Mouse (Mus musculus): ENCODE measurements at regions not wholly inside any gene's neighbourhood (a gene's known extent, or its start where the extent isn't known, plus 50 kb on each side); places are given as distances from the start of the nearest gene placed in this dataset.

GRCm38 (mm10) chr9:25400647-25401335 lies 80.6 kb upstream of the Eepd1 start:
- no peak for TF ChIP-seq CTCF (IDR thresholded peaks at IDR 0.05; ENCODE audit: low read depth)
- H3K9me3 ChIP-seq (ENCODE audit: low read length) = no peaks in the 10 kb centered on the region
- no peak for DNase-seq
- 35% methylated on average over 9 of the region's 9 CpGs for WGBS
- H3K27ac ChIP-seq (ENCODE audit: low read depth, low read length) = no peak overlapping the region
- ATAC-seq = peak; percentile 85
- no peak overlapping the region for H3K4me3 ChIP-seq (ENCODE audit: low read depth, low read length)
- no peaks in the 10 kb centered on the region for H3K4me1 ChIP-seq (ENCODE audit: insufficient read depth)
- H3K27me3 ChIP-seq (ENCODE audit: insufficient read depth, low read length) = no peaks in the 10 kb centered on the region
- no peak overlapping the region for H3K4me2 ChIP-seq (ENCODE audit: low read depth)
- no peaks in the 10 kb centered on the region for H3K36me3 ChIP-seq (ENCODE audit: insufficient read depth)
- H3K9ac ChIP-seq = no peak overlapping the region

- Histone ChIP-seq H3K9me3 (ENCODE audit: low read length) (no peaks in the 10 kb centered on the region), H3K4me1 (ENCODE audit: insufficient read depth) (no peaks in the 10 kb centered on the region), H3K4me2 (ENCODE audit: low read depth) (no peak overlapping the region), H3K9ac (no peak overlapping the region), H3K27me3 (ENCODE audit: insufficient read depth, low read length) (no peaks in the 10 kb centered on the region), H3K4me3 (ENCODE audit: low read depth, low read length) (no peak overlapping the region), H3K36me3 (ENCODE audit: insufficient read depth) (no peaks in the 10 kb centered on the region), H3K27ac (ENCODE audit: low read depth, low read length) (no peak overlapping the region)
- no peak for TF ChIP-seq CTCF (IDR thresholded peaks at IDR 0.05; ENCODE audit: low read depth)
- 96% methylated on average over 4 of the region's 4 CpGs for WGBS
- no peak for DNase-seq
- no peak for ATAC-seq
These were observed 75.5 kb upstream of the Eepd1 start for GRCm38 (mm10) chr9:25405848-25406247.

GRCm38 (mm10) chr9:25408518-25408917 lies 72.8 kb upstream of the Eepd1 start:
- ATAC-seq (no peak), DNase-seq (no peak)
- WGBS = 88% methylated on average over 3 of the region's 3 CpGs
- Histone ChIP-seq H3K27ac (ENCODE audit: low read depth, low read length) (no peak overlapping the region), H3K27me3 (ENCODE audit: insufficient read depth, low read length) (no peaks in the 10 kb centered on the region), H3K4me1 (ENCODE audit: insufficient read depth) (no peaks in the 10 kb centered on the region), H3K4me2 (ENCODE audit: low read depth) (no peak overlapping the region), H3K9ac (no peak overlapping the region), H3K36me3 (ENCODE audit: insufficient read depth) (no peaks in the 10 kb centered on the region), H3K9me3 (ENCODE audit: low read length) (no peaks in the 10 kb centered on the region), H3K4me3 (ENCODE audit: low read depth, low read length) (no peak overlapping the region)
- no peak for TF ChIP-seq CTCF (IDR thresholded peaks at IDR 0.05; ENCODE audit: low read depth)

GRCm38 (mm10) chr9:25409729-25410128 lies 71.6 kb upstream of the Eepd1 start:
- Histone ChIP-seq H3K27ac (ENCODE audit: low read depth, low read length) (no peak overlapping the region), H3K4me3 (ENCODE audit: low read depth, low read length) (no peak overlapping the region), H3K4me1 (ENCODE audit: insufficient read depth) (no peaks in the 10 kb centered on the region), H3K4me2 (ENCODE audit: low read depth) (no peak overlapping the region), H3K27me3 (ENCODE audit: insufficient read depth, low read length) (no peaks in the 10 kb centered on the region), H3K36me3 (ENCODE audit: insufficient read depth) (no peaks in the 10 kb centered on the region), H3K9ac (no peak overlapping the region), H3K9me3 (ENCODE audit: low read length) (no peaks in the 10 kb centered on the region)
- WGBS = 75% methylated on average over 5 of the region's 5 CpGs
- TF ChIP-seq CTCF (IDR thresholded peaks at IDR 0.05; ENCODE audit: low read depth) = no peak
- DNase-seq (no peak), ATAC-seq (no peak)

GRCm38 (mm10) chr9:25413873-25414272 lies 67.5 kb upstream of the Eepd1 start:
- no peak overlapping the region for H3K27ac ChIP-seq (ENCODE audit: low read depth, low read length)
- no peaks in the 10 kb centered on the region for H3K27me3 ChIP-seq (ENCODE audit: insufficient read depth, low read length)
- ATAC-seq (no peak), DNase-seq (no peak)
- H3K9ac ChIP-seq = no peak overlapping the region
- H3K4me1 ChIP-seq (ENCODE audit: insufficient read depth) = no peaks in the 10 kb centered on the region
- H3K36me3 ChIP-seq (ENCODE audit: insufficient read depth) = no peaks in the 10 kb centered on the region
- no peak for TF ChIP-seq CTCF (IDR thresholded peaks at IDR 0.05; ENCODE audit: low read depth)
- H3K4me3 ChIP-seq (ENCODE audit: low read depth, low read length) = no peak overlapping the region
- WGBS = 87% methylated on average over 3 of the region's 3 CpGs
- H3K9me3 ChIP-seq (ENCODE audit: low read length) = no peaks in the 10 kb centered on the region
- no peak overlapping the region for H3K4me2 ChIP-seq (ENCODE audit: low read depth)

GRCm38 (mm10) chr9:25414315-25414714 lies 67.0 kb upstream of the Eepd1 start:
- 69% methylated on average over 2 of the region's 2 CpGs for WGBS
- Histone ChIP-seq H3K9ac (no peak overlapping the region), H3K27me3 (ENCODE audit: insufficient read depth, low read length) (no peaks in the 10 kb centered on the region), H3K36me3 (ENCODE audit: insufficient read depth) (no peaks in the 10 kb centered on the region), H3K27ac (ENCODE audit: low read depth, low read length) (no peak overlapping the region), H3K4me2 (ENCODE audit: low read depth) (no peak overlapping the region), H3K4me1 (ENCODE audit: insufficient read depth) (no peaks in the 10 kb centered on the region), H3K9me3 (ENCODE audit: low read length) (no peaks in the 10 kb centered on the region), H3K4me3 (ENCODE audit: low read depth, low read length) (no peak overlapping the region)
- ATAC-seq (no peak), DNase-seq (no peak)
- TF ChIP-seq CTCF (IDR thresholded peaks at IDR 0.05; ENCODE audit: low read depth) = no peak

- no peak for DNase-seq
- Histone ChIP-seq H3K9ac (no peak overlapping the region), H3K27me3 (ENCODE audit: insufficient read depth, low read length) (no peaks in the 10 kb centered on the region), H3K4me2 (ENCODE audit: low read depth) (no peak overlapping the region), H3K4me1 (ENCODE audit: insufficient read depth) (no peaks in the 10 kb centered on the region), H3K9me3 (ENCODE audit: low read length) (no peaks in the 10 kb centered on the region), H3K4me3 (ENCODE audit: low read depth, low read length) (no peak overlapping the region), H3K36me3 (ENCODE audit: insufficient read depth) (no peaks in the 10 kb centered on the region), H3K27ac (ENCODE audit: low read depth, low read length) (no peak overlapping the region)
- TF ChIP-seq CTCF (IDR thresholded peaks at IDR 0.05; ENCODE audit: low read depth) = no peak
- 86% methylated on average over 1 of the region's 1 CpGs for WGBS
- no peak for ATAC-seq
These were observed 54.4 kb upstream of the Eepd1 start for GRCm38 (mm10) chr9:25426941-25427340.

All from forebrain, postnatal 0 days (tissue).